In genomic region chr10:68781067-68781868, GRCm38 (mm10) we compare ENCODE assay signal across 19 mouse cellular contexts. TPM values are rescaled to one million over a fixed set of nuclear protein-coding genes. Genes with fewer than 3 reads are reported as not detected.
DNase-seq lines count a peak whose midpoint lies in the region; ATAC-seq and TF ChIP-seq lines count a peak whose summit lies in the region.
"Had no signal": no experiment of that assay in that cellular context is flagged by ENCODE, and none has a peak within 500 bp of the region (broad histone marks: within the 10 kb centered on the region; RNA-seq: fewer than 3 reads in every experiment).

No protein-coding gene starts in this region.

- TF ChIP-seq EP300 in liver, postnatal 0 days (IDR thresholded peaks at IDR 0.05; ENCODE audit: low read depth), result 0 out of 2 replicates have a peak, but pooled peaks have one; percentile 38
- peak; percentile 42 for TF ChIP-seq EP300 in stomach, postnatal 0 days (optimal IDR thresholded peaks at IDR 0.05)

- DNase-seq in heart, adult 11 months, result no peak
- no peak for DNase-seq in liver, postnatal 0 days
- no peak for DNase-seq in stomach, postnatal 0 days (ENCODE audit: low spot score)
- DNase-seq: adrenal gland, postnatal 10 days; cerebellum, adult 11-12 months; cerebellum, postnatal 25 days; kidney, postnatal 10 days; right cerebral cortex, postnatal 14 days; thymus, postnatal 14 days had no signal

- H3K4me2 ChIP-seq in heart, embryonic 15.5 days, result no peak overlapping the region
- no peak overlapping the region for H3K4me2 ChIP-seq in liver, postnatal 0 days (ENCODE audit: low read depth, low read length)
- no peak overlapping the region for H3K4me2 ChIP-seq in liver, embryonic 12.5 days
- no peak overlapping the region for H3K4me2 ChIP-seq in limb, embryonic 13.5 days (replicated peaks)
- H3K4me2 ChIP-seq in stomach, postnatal 0 days (replicated peaks; ENCODE audit: low read depth), result no peak overlapping the region
- H3K4me2 ChIP-seq: liver, embryonic 15.5 days; neural tube, embryonic 13.5 days had no signal

- 0 out of 2 replicates have a peak overlapping the region, but pooled peaks have one; percentile 4 for H3K27ac ChIP-seq in heart, embryonic 15.5 days
- H3K27ac ChIP-seq in liver, postnatal 0 days (ENCODE audit: low read depth), result no peak overlapping the region
- H3K27ac ChIP-seq in liver, embryonic 12.5 days, result no peak overlapping the region
- H3K27ac ChIP-seq in limb, embryonic 13.5 days, result peak overlapping the region; percentile 35; the same call in 1 of the 2 replicates
- H3K27ac ChIP-seq in stomach, postnatal 0 days (replicated peaks), result no peak overlapping the region
- H3K27ac ChIP-seq: hindbrain, postnatal 0 days; liver, embryonic 15.5 days; neural tube, embryonic 13.5 days had no signal

- no peaks in the 10 kb centered on the region for H3K36me3 ChIP-seq in heart, embryonic 15.5 days
- no peaks in the 10 kb centered on the region for H3K36me3 ChIP-seq in liver, postnatal 0 days (replicated peaks; ENCODE audit: insufficient read depth, low read length)
- H3K36me3 ChIP-seq in liver, embryonic 12.5 days, result no peaks in the 10 kb centered on the region
- H3K36me3 ChIP-seq in limb, embryonic 13.5 days, result peaks cover 10% of the 10 kb centered on the region
- no peaks in the 10 kb centered on the region for H3K36me3 ChIP-seq in stomach, postnatal 0 days (ENCODE audit: control insufficient read depth, insufficient read depth, low read length)
- H3K36me3 ChIP-seq: liver, embryonic 15.5 days; neural tube, embryonic 13.5 days had no signal

- no peaks in the 10 kb centered on the region for H3K27me3 ChIP-seq in heart, embryonic 15.5 days
- H3K27me3 ChIP-seq in liver, postnatal 0 days (ENCODE audit: insufficient read depth, low read length), result no peaks in the 10 kb centered on the region
- no peaks in the 10 kb centered on the region for H3K27me3 ChIP-seq in liver, embryonic 12.5 days (replicated peaks)
- H3K27me3 ChIP-seq in limb, embryonic 13.5 days, result no peaks in the 10 kb centered on the region
- H3K27me3 ChIP-seq in stomach, postnatal 0 days (ENCODE audit: control insufficient read depth, insufficient read depth, low read length), result no peaks in the 10 kb centered on the region
- H3K27me3 ChIP-seq: liver, embryonic 15.5 days; neural tube, embryonic 13.5 days had no signal

- TF ChIP-seq CTCF in liver, postnatal 0 days (IDR thresholded peaks at IDR 0.05; ENCODE audit: low read depth), result no peak
- TF ChIP-seq CTCF in stomach, postnatal 0 days (IDR thresholded peaks at IDR 0.05; ENCODE audit: low read depth), result no peak

- no peaks in the 10 kb centered on the region for H3K4me1 ChIP-seq in heart, embryonic 15.5 days (replicated peaks)
- no peaks in the 10 kb centered on the region for H3K4me1 ChIP-seq in liver, postnatal 0 days (ENCODE audit: insufficient read depth)
- H3K4me1 ChIP-seq in liver, embryonic 12.5 days, result no peaks in the 10 kb centered on the region
- peaks cover 20% of the 10 kb centered on the region for H3K4me1 ChIP-seq in limb, embryonic 13.5 days
- H3K4me1 ChIP-seq in stomach, postnatal 0 days (replicated peaks; ENCODE audit: control insufficient read depth, insufficient read depth), result no peaks in the 10 kb centered on the region
- H3K4me1 ChIP-seq: liver, embryonic 15.5 days; neural tube, embryonic 13.5 days had no signal

- ATAC-seq in heart, embryonic 15.5 days (replicated peaks; ENCODE audit: insufficient number of reproducible peaks, insufficient read depth, low FRiP score, low read depth), result no peak
- no peak for ATAC-seq in liver, postnatal 0 days
- ATAC-seq in liver, embryonic 12.5 days, result no peak
- ATAC-seq in limb, embryonic 13.5 days (ENCODE audit: low FRiP score, low read depth), result no peak
- peak; percentile 47; the same call in 1 of the 2 replicates for ATAC-seq in stomach, postnatal 0 days (ENCODE audit: low FRiP score, low TSS enrichment)
- no peak for ATAC-seq in megakaryocyte-erythroid progenitor cell, adult 5-6 weeks (replicated peaks; ENCODE audit: low FRiP score, low TSS enrichment, poor library complexity, severe bottlenecking)
- no peak for ATAC-seq in activated CD4-positive, CD25-positive, alpha-beta regulatory T cell, adult 4 months
- ATAC-seq: forebrain, embryonic 16.5 days; hindbrain, postnatal 0 days had no signal

- 64% methylated on average over 9 of the region's 9 CpGs for WGBS in heart, embryonic 15.5 days
- 63% methylated on average over 9 of the region's 9 CpGs for WGBS in liver, postnatal 0 days (ENCODE audit: insufficient replicate concordance)
- 62% methylated on average over 9 of the region's 9 CpGs for WGBS in liver, embryonic 12.5 days (ENCODE audit: insufficient replicate concordance)
- WGBS in limb, embryonic 13.5 days, result 70% methylated on average over 9 of the region's 9 CpGs
- WGBS in stomach, postnatal 0 days, result 25% methylated on average over 9 of the region's 9 CpGs

- no peaks in the 10 kb centered on the region for H3K9me3 ChIP-seq in heart, embryonic 15.5 days (replicated peaks)
- no peaks in the 10 kb centered on the region for H3K9me3 ChIP-seq in liver, postnatal 0 days (ENCODE audit: low read length)
- H3K9me3 ChIP-seq in liver, embryonic 12.5 days (replicated peaks), result no peaks in the 10 kb centered on the region
- H3K9me3 ChIP-seq in limb, embryonic 13.5 days, result no peaks in the 10 kb centered on the region
- H3K9me3 ChIP-seq in stomach, postnatal 0 days (ENCODE audit: control insufficient read depth, low read length), result no peaks in the 10 kb centered on the region
- H3K9me3 ChIP-seq: liver, embryonic 15.5 days; neural tube, embryonic 13.5 days had no signal

- no peak overlapping the region for H3K4me3 ChIP-seq in heart, embryonic 15.5 days
- H3K4me3 ChIP-seq in liver, postnatal 0 days (ENCODE audit: low read depth, low read length), result no peak overlapping the region
- H3K4me3 ChIP-seq in liver, embryonic 12.5 days, result no peak overlapping the region
- H3K4me3 ChIP-seq in limb, embryonic 13.5 days, result no peak overlapping the region
- no peak overlapping the region for H3K4me3 ChIP-seq in stomach, postnatal 0 days (ENCODE audit: low read depth, low read length)
- H3K4me3 ChIP-seq: liver, embryonic 15.5 days; neural tube, embryonic 13.5 days had no signal

- H3K9ac ChIP-seq in heart, embryonic 15.5 days, result no peak overlapping the region
- H3K9ac ChIP-seq in liver, postnatal 0 days (replicated peaks), result no peak overlapping the region
- H3K9ac ChIP-seq in liver, embryonic 12.5 days, result no peak overlapping the region
- no peak overlapping the region for H3K9ac ChIP-seq in limb, embryonic 13.5 days
- no peak overlapping the region for H3K9ac ChIP-seq in stomach, postnatal 0 days (ENCODE audit: low read length)
- H3K9ac ChIP-seq: liver, embryonic 15.5 days; neural tube, embryonic 13.5 days had no signal

RNA-seq across cellular contexts. Expression of gene Tmem26, which starts 57.8 kb away (rescaled TPM):
- 4.0 and 5.6 TPM in 2 replicates for polyA plus RNA-seq in heart, embryonic 15.5 days (2015; fragmentation: Nextera tagmentation; extraction: Ambion mirVana)
- 1.7 TPM in 2 replicates for polyA plus RNA-seq in liver, postnatal 0 days (2015; fragmentation: Nextera tagmentation; extraction: Ambion mirVana)
- polyA plus RNA-seq in liver, embryonic 12.5 days (2016; fragmentation: Nextera tagmentation; extraction: Ambion mirVana), result 2.5 and 2.6 TPM in 2 replicates
- 57.6 and 58.6 TPM in 2 replicates for polyA plus RNA-seq in limb, embryonic 13.5 days (2015; fragmentation: Nextera tagmentation; extraction: Ambion mirVana)
- 3.7 and 4.9 TPM in 2 replicates for polyA plus RNA-seq in stomach, postnatal 0 days (2015; fragmentation: Nextera tagmentation; extraction: Ambion mirVana)
- total RNA-seq in megakaryocyte-erythroid progenitor cell, adult 5-6 weeks (2014; fragmentation: Nextera tagmentation), result 0.46 TPM in 1 of 2 replicates, not detected in the other
- not detected in 2 replicates for total RNA-seq in megakaryocyte-erythroid progenitor cell, adult 5-6 weeks (2017)
- polyA plus RNA-seq in activated CD4-positive, CD25-positive, alpha-beta regulatory T cell, adult 4 months (2017; shearing (Covaris generic)), result not detected
- total RNA-seq: hematopoietic stem cell, adult 5-6 weeks had no signal

Comparison
In these comparisons a context has a peak if more than half of its experiments do, and no peak if none do; other contexts are left out.
1. H3K27ac ChIP-seq: peak in heart, embryonic 15.5 days (single experiment) and limb, embryonic 13.5 days (single experiment); none in liver, postnatal 0 days (single experiment), liver, embryonic 12.5 days (single experiment) and stomach, postnatal 0 days (single experiment).